Mouse (Mus musculus) MEL (cell line): ENCODE measurements around the gene B3gntl1. TPM values are rescaled to one million over a fixed set of nuclear protein-coding genes. Genes with fewer than 3 reads are reported as not detected.

Experiments used
- DNase-seq: peaks from one replicate; pipeline ENCODE4 v3.0.0; 2011; ENCODE audit warnings: low read depth, low spot score
- H3K27ac ChIP-seq: 2 replicates; pipeline ENCODE4 v1.5.1; 2012; ENCODE audit warnings: low read depth, mild to moderate bottlenecking, control low read depth, low read length, moderate library complexity; ENCODE audit not compliant: control insufficient read depth
- H3K27me3 ChIP-seq, 2 experiments: fragments of 150-350 bp in 1 of 2; sonication (generic) in 1 of 2; 2 replicates each; pipeline ENCODE4 v1.6.1; 2012; ENCODE audit warnings: low read length in 2 of 2, mild to moderate bottlenecking in 2 of 2, improper control_type of control experiment in 1 of 2, moderate library complexity in 1 of 2; ENCODE audit not compliant: insufficient read depth in 2 of 2, control insufficient read depth in 1 of 2
- H3K36me3 ChIP-seq, 2 experiments: 2 replicates each; pipeline ENCODE4 v1.6.1; 2012 to 2014; ENCODE audit warnings: low read length in 2 of 2, improper control_type of control experiment in 1 of 2, inconsistent platforms in 1 of 2, mild to moderate bottlenecking in 1 of 2; ENCODE audit not compliant: insufficient read depth in 2 of 2, control insufficient read depth in 1 of 2
- H3K4me1 ChIP-seq, 2 experiments: fragments of 150-350 bp in 1 of 2; sonication (generic) in 1 of 2; 2 replicates each; pipeline ENCODE4 v1.6.1; 2012; ENCODE audit warnings: low read length in 2 of 2, improper control_type of control experiment in 1 of 2, mild to moderate bottlenecking in 1 of 2; ENCODE audit not compliant: insufficient read depth in 2 of 2, control insufficient read depth in 1 of 2
- H3K4me3 ChIP-seq, 2 experiments: fragments of 150-350 bp in 1 of 2; sonication (generic) in 1 of 2; 2 replicates each; pipeline ENCODE4 v1.5.1; 2012; ENCODE audit warnings: low read depth in 2 of 2, low read length in 2 of 2, mild to moderate bottlenecking in 2 of 2, moderate library complexity in 2 of 2, control low read depth in 1 of 2, improper control_type of control experiment in 1 of 2; ENCODE audit not compliant: control insufficient read depth in 1 of 2, insufficient read depth in 1 of 2
- H3K79me2 ChIP-seq: 2 replicates; pipeline ENCODE4 v1.6.1; 2012; ENCODE audit warnings: mild to moderate bottlenecking, low read length, moderate library complexity; ENCODE audit not compliant: control insufficient read depth, poor library complexity, insufficient read depth
- H3K9ac ChIP-seq: 2 replicates; pipeline ENCODE4 v1.6.1; 2012; ENCODE audit warnings: low read depth, mild to moderate bottlenecking, control low read depth, low read length, moderate library complexity; ENCODE audit not compliant: control insufficient read depth, poor library complexity, severe bottlenecking
- H3K9me3 ChIP-seq: fragments of 150-350 bp; sonication (generic); replicated peaks from 2 replicates; pipeline ENCODE4 v1.6.1; 2012; ENCODE audit warnings: mild to moderate bottlenecking, low read length, improper control_type of control experiment, moderate library complexity; ENCODE audit not compliant: insufficient read depth
- BHLHE40 ChIP-seq: IDR thresholded peaks from 2 replicates; pipeline ENCODE4 v1.6.1; 2012; ENCODE audit warnings: low read depth, mild to moderate bottlenecking, inconsistent platforms, low read length, improper control_type of control experiment, borderline replicate concordance
- CHD1 ChIP-seq: IDR thresholded peaks from 2 replicates; pipeline ENCODE4 v1.6.1; 2012; ENCODE audit warnings: low read depth, mild to moderate bottlenecking, inconsistent platforms, low read length, improper control_type of control experiment
- CHD2 ChIP-seq: IDR thresholded peaks from 2 replicates; pipeline ENCODE4 v1.6.1; 2011; ENCODE audit warnings: low read length, improper control_type of control experiment
- E2F4 ChIP-seq: IDR thresholded peaks from 2 replicates; pipeline ENCODE4 v1.6.1; 2011; ENCODE audit warnings: low read depth, low read length, improper control_type of control experiment, borderline replicate concordance
- ELF1 ChIP-seq: IDR thresholded peaks from 2 replicates; pipeline ENCODE4 v1.6.1; 2014; ENCODE audit warnings: low read depth, mild to moderate bottlenecking, inconsistent platforms, low read length, improper control_type of control experiment, moderate library complexity
- EP300 ChIP-seq, 2 experiments: IDR thresholded peaks; 2 replicates each; pipeline ENCODE4 v1.6.1; 2011; ENCODE audit warnings: improper control_type of control experiment in 2 of 2, low read length in 2 of 2, low read depth in 1 of 2, mild to moderate bottlenecking in 1 of 2
- ETS1 ChIP-seq: IDR thresholded peaks from 2 replicates; pipeline ENCODE4 v1.6.1; 2012; ENCODE audit warnings: low read depth, mild to moderate bottlenecking, inconsistent platforms, low read length, improper control_type of control experiment, moderate library complexity
- GABPA ChIP-seq: IDR thresholded peaks from 2 replicates; pipeline ENCODE4 v1.6.1; 2012; ENCODE audit warnings: low read depth, mild to moderate bottlenecking, inconsistent platforms, low read length, improper control_type of control experiment, moderate library complexity
- HCFC1 ChIP-seq: IDR thresholded peaks from 2 replicates; pipeline ENCODE4 v1.6.1; 2012; ENCODE audit warnings: low read depth, mild to moderate bottlenecking, inconsistent platforms, low read length, improper control_type of control experiment, moderate library complexity
- JUND ChIP-seq: IDR thresholded peaks from 2 replicates; pipeline ENCODE4 v1.6.1; 2011; ENCODE audit warnings: low read depth, mild to moderate bottlenecking, improper control_type of control experiment, low read length
- KAT2A ChIP-seq: conservative IDR thresholded peaks from 2 replicates; pipeline ENCODE4 v1.6.1; 2012; ENCODE audit warnings: low read depth, low read length, improper control_type of control experiment, inconsistent platforms
- MAFK ChIP-seq: IDR thresholded peaks from 2 replicates; pipeline ENCODE4 v1.6.1; 2011; ENCODE audit warnings: low read depth, mild to moderate bottlenecking, low read length, improper control_type of control experiment, borderline replicate concordance
- MAX ChIP-seq: IDR thresholded peaks from 2 replicates; pipeline ENCODE4 v1.6.1; 2011; ENCODE audit warnings: low read length, improper control_type of control experiment
- MAZ ChIP-seq: IDR thresholded peaks from 2 replicates; pipeline ENCODE4 v1.6.1; 2012; ENCODE audit warnings: low read depth, mild to moderate bottlenecking, inconsistent platforms, low read length, improper control_type of control experiment
- MEF2A ChIP-seq: IDR thresholded peaks from 2 replicates; pipeline ENCODE4 v1.6.1; 2014; ENCODE audit warnings: low read depth, mild to moderate bottlenecking, inconsistent platforms, low read length, improper control_type of control experiment; ENCODE audit not compliant: poor library complexity, insufficient replicate concordance, severe bottlenecking; ENCODE audit errors: extremely low read depth
- NELFE ChIP-seq: IDR thresholded peaks from 2 replicates; pipeline ENCODE4 v1.6.1; 2011; ENCODE audit warnings: low read depth, low read length, improper control_type of control experiment
- POLR2AphosphoS5 ChIP-seq: IDR thresholded peaks from 2 replicates; pipeline ENCODE4 v1.6.1; 2012; ENCODE audit warnings: low read depth, borderline replicate concordance, mild to moderate bottlenecking, inconsistent platforms, low read length, moderate library complexity, mixed read lengths
- RCOR1 ChIP-seq: IDR thresholded peaks from 2 replicates; pipeline ENCODE4 v1.6.1; 2012; ENCODE audit warnings: low read depth, mild to moderate bottlenecking, inconsistent platforms, low read length, improper control_type of control experiment
- SIN3A ChIP-seq: IDR thresholded peaks from 2 replicates; pipeline ENCODE4 v1.6.1; 2012; ENCODE audit warnings: low read length, improper control_type of control experiment, inconsistent platforms
- USF1 ChIP-seq: IDR thresholded peaks from 2 replicates; pipeline ENCODE4 v1.6.1; 2014; ENCODE audit warnings: low read depth, mild to moderate bottlenecking, inconsistent platforms, low read length, improper control_type of control experiment, moderate library complexity
- ZKSCAN1 ChIP-seq: IDR thresholded peaks from 2 replicates; pipeline ENCODE4 v1.6.1; 2012; ENCODE audit warnings: low read depth, mild to moderate bottlenecking, inconsistent platforms, low read length, improper control_type of control experiment, moderate library complexity
- ZMIZ1 ChIP-seq: IDR thresholded peaks from 2 replicates; pipeline ENCODE4 v1.6.1; 2012; ENCODE audit warnings: low read depth, mild to moderate bottlenecking, inconsistent platforms, low read length, improper control_type of control experiment, moderate library complexity
- ZNF384 ChIP-seq: IDR thresholded peaks from 2 replicates; pipeline ENCODE4 v1.6.1; 2012; ENCODE audit warnings: low read depth, mild to moderate bottlenecking, inconsistent platforms, low read length, improper control_type of control experiment
- polyA plus RNA-seq, 2 experiments: library from polyadenylated mRNA; stranded (reverse) in 1 of 2; unstranded in 1 of 2; fragments of >175 nt in 1 of 2; fragments of >200 nt in 1 of 2; gene quantifications; 2 replicates each; pipeline versions ENCODE4 v1.2.1 to v1.2.4; 2012; ENCODE audit warnings: low replicate concordance in 2 of 2, low read depth in 1 of 2; ENCODE audit not compliant: insufficient read length in 2 of 2, insufficient read depth in 1 of 2, missing spikeins in 1 of 2
- total RNA-seq: library from RNA; depleted of rRNA; stranded (reverse); fragments of 300-350 nt; gene quantifications from 2 replicates; pipeline ENCODE4 v1.2.3, GENCODE M21; 2012

Gene B3gntl1
- total and polyA plus RNA-seq, 3 experiments, result 4.7 to 5.6 TPM; not detected in 1

- H3K79me2 ChIP-seq, result no peaks in the 10 kb centered on the region
- no peaks in the 10 kb centered on the region for H3K27me3 ChIP-seq
- H3K9me3 ChIP-seq, result no peaks in the 10 kb centered on the region
- DNase-seq, result no peak
- H3K9ac ChIP-seq, result no peak overlapping the region
- H3K27ac ChIP-seq, result no peak overlapping the region
- no peaks in the 10 kb centered on the region for H3K4me1 ChIP-seq
- TF ChIP-seq USF1, result no peak
- no peak for TF ChIP-seq CHD1
- no peak for TF ChIP-seq ZKSCAN1
- no peak for TF ChIP-seq NELFE
- no peak for TF ChIP-seq ZNF384
- no peak for TF ChIP-seq ZMIZ1
- TF ChIP-seq ETS1, result no peak
- TF ChIP-seq MEF2A, result no peak
- TF ChIP-seq E2F4, result no peak
- no peak overlapping the region for H3K4me3 ChIP-seq
- H3K36me3 ChIP-seq, result no peaks in the 10 kb centered on the region; a peak in 1 of 4 replicates
Measured at GRCm38 (mm10) chr11:121641501-121642145, 31.3 kb downstream of the B3gntl1 start.

GRCm38 (mm10) chr11:121636646-121637045, 36.3 kb downstream of the B3gntl1 start:
- no peaks in the 10 kb centered on the region for H3K4me1 ChIP-seq
- H3K27ac ChIP-seq, result no peak overlapping the region
- no peaks in the 10 kb centered on the region for H3K9me3 ChIP-seq
- H3K9ac ChIP-seq, result no peak overlapping the region
- no peaks in the 10 kb centered on the region for H3K36me3 ChIP-seq
- DNase-seq, result no peak
- H3K79me2 ChIP-seq, result no peaks in the 10 kb centered on the region
- no peaks in the 10 kb centered on the region for H3K27me3 ChIP-seq
- no peak for TF ChIP-seq USF1
- TF ChIP-seq MEF2A, result no peak
- TF ChIP-seq NELFE, result no peak
- no peak for TF ChIP-seq POLR2AphosphoS5
- TF ChIP-seq BHLHE40, result no peak
- no peak for TF ChIP-seq EP300 (IDR thresholded peaks at IDR 0.05; ENCODE audit: low read depth in 1 of 2, low read length in 2 of 2)
- no peak for TF ChIP-seq CHD1
- no peak for TF ChIP-seq HCFC1
- TF ChIP-seq JUND, result no peak
- TF ChIP-seq GABPA, result no peak
- no peak for TF ChIP-seq MAZ
- no peak for TF ChIP-seq MAX
- TF ChIP-seq SIN3A, result no peak
- no peak for TF ChIP-seq KAT2A
- no peak for TF ChIP-seq MAFK
- no peak for TF ChIP-seq RCOR1
- TF ChIP-seq ELF1, result no peak
- no peak for TF ChIP-seq CHD2
- TF ChIP-seq, all 39 proteins: peak for 0
- H3K4me3 ChIP-seq, result no peak overlapping the region
